Mouse (Mus musculus) lung, postnatal 0 days (tissue): ENCODE measurements around the gene Grin2c. TPM values are rescaled to one million over a fixed set of nuclear protein-coding genes. Genes with fewer than 3 reads are reported as not detected.

Experiments
- ATAC-seq: fragments of 200-750 bp; cut with Nextera tagmentation; 2 replicates; pipeline ENCODE4 v1.8.0; 2017; ENCODE audit warnings: moderate library complexity
- DNase-seq: peaks from one replicate; pipeline ENCODE4 v3.0.0-alpha.2; 2016; ENCODE audit warnings: low spot score
- H3K27ac ChIP-seq: fragments of 300-500 bp; sonication (generic); 2 replicates; pipeline ENCODE4 v1.5.1; 2014; ENCODE audit warnings: antibody characterized with exemption, mild to moderate bottlenecking, low read length, mixed read lengths
- H3K27me3 ChIP-seq: fragments of 300-500 bp; sonication (generic); replicated peaks from 2 replicates; pipeline ENCODE4 v1.6.1; 2014; ENCODE audit warnings: low read length, mixed read lengths; ENCODE audit not compliant: insufficient read depth
- H3K36me3 ChIP-seq: fragments of 300-500 bp; sonication (generic); 2 replicates; pipeline ENCODE4 v1.6.1; 2014; ENCODE audit warnings: low read length, mixed read lengths; ENCODE audit not compliant: insufficient read depth
- H3K4me1 ChIP-seq: fragments of 300-500 bp; sonication (generic); 2 replicates; pipeline ENCODE4 v1.6.1; 2014; ENCODE audit warnings: antibody characterized with exemption, low read depth, low read length, mixed read lengths; ENCODE audit not compliant: insufficient read depth
- H3K4me2 ChIP-seq: fragments of 300-500 bp; sonication (generic); replicated peaks from 2 replicates; pipeline ENCODE4 v1.6.1; 2014; ENCODE audit warnings: low read depth, mild to moderate bottlenecking, low read length, moderate library complexity, mixed read lengths
- H3K4me3 ChIP-seq: fragments of 300-500 bp; sonication (generic); 2 replicates; pipeline ENCODE4 v1.5.1; 2014; ENCODE audit warnings: low read depth, low read length
- H3K9ac ChIP-seq: fragments of 300-500 bp; sonication (generic); replicated peaks from 2 replicates; pipeline ENCODE4 v1.6.1; 2014; ENCODE audit warnings: low read depth, mild to moderate bottlenecking
- H3K9me3 ChIP-seq: fragments of 300-500 bp; sonication (generic); 2 replicates; pipeline ENCODE4 v1.6.1; 2016; ENCODE audit warnings: low read length, mixed read lengths
- CTCF ChIP-seq: IDR thresholded peaks from 2 replicates; pipeline ENCODE4 v1.5.1; 2016; ENCODE audit warnings: antibody characterized with exemption, mild to moderate bottlenecking
- EP300 ChIP-seq: IDR thresholded peaks from 2 replicates; pipeline ENCODE4 v1.6.1; 2016; ENCODE audit warnings: antibody characterized with exemption, mild to moderate bottlenecking, control low read depth
- WGBS: fragments of 180-500 bp; shearing (Covaris S2); extraction: QIAGEN DNeasy Blood & Tissue Kit; methylation state at CpG from one replicate; pipeline ENCODE4 v1.1.7; 2014; 5-methylcytosine and 5-hydroxymethylcytosine counted together
- polyA plus RNA-seq: library from polyadenylated mRNA; unstranded; fragments of >200 nt; fragmentation: Nextera tagmentation; extraction: Ambion mirVana; gene quantifications from 2 replicates; pipeline ENCODE4 v1.2.1, GENCODE M21; 2015

Gene Grin2c
- polyA plus RNA-seq, 1 experiment from 2014 or later, result 0.11 TPM

DNA sequence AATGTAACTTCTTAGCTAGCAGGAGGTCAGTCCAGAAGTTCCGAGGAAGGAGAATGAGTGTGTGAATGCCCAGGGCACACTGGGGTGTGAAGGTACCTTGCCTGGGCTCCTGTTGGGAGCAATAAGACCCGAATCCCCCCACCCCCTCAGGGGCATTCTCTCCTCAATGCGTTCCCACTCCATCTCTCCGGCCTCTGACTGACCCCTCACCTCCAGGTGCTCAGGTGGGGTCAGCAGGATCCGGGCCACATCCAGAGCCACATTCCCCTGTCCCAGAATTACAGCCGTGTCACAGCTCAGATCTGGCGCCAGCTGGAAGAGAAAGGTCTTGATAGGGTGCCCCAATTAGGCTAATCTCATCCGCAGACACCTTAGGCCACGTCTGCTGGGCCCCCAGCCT is 4.0 kb upstream of the Grin2c start:
- no peak for DNase-seq
- Histone ChIP-seq H3K27me3 (peaks cover 28% of the 10 kb centered on the region), H3K9ac (no peak overlapping the region), H3K9me3 (no peaks in the 10 kb centered on the region), H3K4me1 (peaks cover under 1% of the 10 kb centered on the region), H3K27ac (no peak overlapping the region), H3K4me3 (no peak overlapping the region), H3K4me2 (no peak overlapping the region), H3K36me3 (0 out of 2 replicates have a peak, but pooled peaks cover 4% of the 10 kb centered on the region)
- no peak for ATAC-seq
- 64% methylated on average over 9 of the region's 9 CpGs for WGBS
- TF ChIP-seq CTCF (no peak), EP300 (no peak)

DNA sequence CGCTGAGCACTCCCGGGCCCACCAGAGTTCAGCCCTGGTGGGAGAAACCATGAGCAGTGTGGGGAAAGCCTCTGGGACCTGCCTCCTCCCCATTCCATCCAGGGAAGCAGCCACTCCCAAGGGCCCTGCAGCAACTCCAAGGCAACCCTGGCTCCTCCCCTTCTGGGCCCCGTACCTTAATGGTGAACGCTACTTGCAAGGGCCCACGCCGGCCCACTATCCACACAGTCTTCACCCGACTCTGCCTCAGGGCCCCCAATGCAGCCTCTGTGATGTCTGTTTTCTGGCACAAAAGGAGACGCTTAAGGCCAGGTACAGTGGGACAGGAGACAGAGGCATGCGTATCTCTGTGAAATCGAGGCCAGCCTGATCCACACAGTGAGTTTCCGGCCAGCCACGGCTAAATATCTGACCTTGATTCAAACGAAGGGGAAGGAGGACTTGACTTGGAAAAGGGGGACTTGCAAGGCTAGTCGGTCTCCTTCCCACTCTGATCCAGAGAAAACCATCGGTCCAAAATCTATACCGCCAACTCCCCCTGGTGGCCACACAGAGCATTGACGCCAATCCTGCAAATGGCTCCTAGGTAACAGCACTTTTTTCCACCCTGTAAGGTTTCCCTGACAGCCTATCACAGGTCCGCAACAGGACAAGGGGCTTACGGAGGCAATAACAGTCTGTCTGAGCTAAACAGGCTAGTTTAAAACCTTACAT is 3.3 kb upstream of the Grin2c start:
- 0 out of 2 replicates have a peak, but pooled peaks cover 4% of the 10 kb centered on the region for H3K36me3 ChIP-seq
- H3K4me2 ChIP-seq, result no peak overlapping the region
- 25% methylated on average over 19 of the region's 19 CpGs for WGBS
- no peak overlapping the region for H3K27ac ChIP-seq
- no peak overlapping the region for H3K9ac ChIP-seq
- H3K27me3 ChIP-seq, result peaks cover 36% of the 10 kb centered on the region
- no peaks in the 10 kb centered on the region for H3K9me3 ChIP-seq
- peak; percentile 13; the same call in 1 of the 2 replicates for ATAC-seq
- no peaks in the 10 kb centered on the region; the same call in 1 of the 2 replicates for H3K4me1 ChIP-seq
- TF ChIP-seq EP300 (no peak), CTCF (peak; percentile 97)
- DNase-seq, result peak; percentile 84
- H3K4me3 ChIP-seq, result no peak overlapping the region

DNA sequence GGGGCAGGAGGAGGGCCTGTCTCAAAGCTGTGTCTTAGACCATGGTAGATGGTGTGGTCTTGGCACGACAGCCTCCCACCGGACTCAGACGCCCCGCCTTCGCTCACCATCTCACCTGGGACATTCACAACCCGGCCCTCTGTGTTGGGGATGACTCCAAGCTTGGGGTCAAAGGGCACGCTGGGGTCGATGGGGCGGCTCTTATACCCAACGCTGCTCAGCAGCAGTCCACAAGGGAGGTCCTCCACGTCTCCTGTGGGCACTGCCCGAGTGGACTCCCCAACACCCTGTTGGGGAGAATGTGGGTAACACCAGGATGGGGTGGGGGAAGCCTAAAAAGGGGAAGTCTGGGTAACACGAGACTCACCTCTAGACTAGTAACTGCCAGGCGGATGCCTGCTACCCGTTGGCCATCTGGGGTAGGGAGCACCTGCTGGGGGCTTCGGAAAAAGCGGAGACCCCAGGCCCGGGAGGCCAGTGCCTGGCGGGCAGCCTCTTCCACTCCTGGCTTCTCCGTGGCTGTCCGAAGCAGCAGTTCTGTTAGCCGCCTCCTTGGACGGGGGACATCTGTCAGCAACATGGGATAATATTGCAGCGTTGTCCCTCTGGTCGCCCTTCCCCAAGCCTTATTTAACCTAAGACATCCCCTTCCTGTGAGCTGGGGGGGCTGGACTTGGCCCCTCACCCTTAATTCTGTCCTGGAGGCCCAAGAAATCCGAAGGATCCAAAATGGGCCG is 2.5 kb upstream of the Grin2c start:
- ATAC-seq (no peak), DNase-seq (no peak)
- Histone ChIP-seq H3K9ac (no peak overlapping the region), H3K27ac (no peak overlapping the region), H3K9me3 (no peaks in the 10 kb centered on the region), H3K36me3 (0 out of 2 replicates have a peak, but pooled peaks cover 4% of the 10 kb centered on the region), H3K4me2 (no peak overlapping the region), H3K4me3 (no peak overlapping the region), H3K27me3 (peaks cover 44% of the 10 kb centered on the region), H3K4me1 (no peaks in the 10 kb centered on the region; the same call in 1 of the 2 replicates)
- TF ChIP-seq EP300 (no peak), CTCF (no peak)
- WGBS, result 86% methylated on average over 27 of the region's 27 CpGs

DNA sequence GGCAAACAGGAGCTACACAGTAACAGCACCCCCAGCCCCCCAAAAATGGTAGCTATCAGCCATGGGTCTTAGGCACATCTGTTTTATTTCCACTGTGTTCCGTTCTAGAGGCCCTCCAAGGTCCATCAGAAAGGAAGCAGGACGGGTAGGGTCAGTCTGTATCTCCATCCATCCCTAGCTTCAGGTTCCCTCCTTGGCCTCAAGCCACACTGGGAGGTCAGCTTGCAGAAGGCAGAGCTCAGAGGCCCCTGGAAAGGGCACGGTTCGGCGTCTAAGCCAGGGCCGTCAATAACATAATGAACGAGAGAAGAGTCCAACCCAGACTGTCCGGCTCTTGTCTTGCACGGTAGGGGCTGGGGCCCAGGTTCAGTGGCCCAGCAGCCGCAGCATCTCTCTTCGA is 915 bp upstream of the Grin2c start:
- 78% methylated on average over 11 of the region's 11 CpGs for WGBS
- no peak for ATAC-seq

DNA sequence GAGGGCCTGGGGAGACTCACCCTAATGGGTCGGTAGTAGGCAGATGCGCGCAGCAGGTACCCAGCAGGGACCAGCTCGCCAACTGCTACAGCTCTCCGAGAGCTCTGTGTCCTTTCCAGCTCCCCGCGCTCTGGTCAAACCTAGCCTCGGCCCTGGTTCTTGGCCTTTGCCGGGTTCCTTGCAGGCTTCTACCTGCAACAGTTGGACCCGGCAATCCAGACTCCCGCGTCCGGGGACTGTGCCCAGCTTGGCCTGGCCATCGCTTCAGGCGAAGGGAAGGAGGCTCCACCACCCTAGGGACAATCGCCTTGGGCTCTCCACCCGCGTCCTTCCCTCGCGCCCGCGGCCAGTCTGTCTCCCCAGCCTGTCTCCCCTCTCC is 654 bp downstream of the Grin2c start:
- H3K27me3 ChIP-seq, result peaks cover 73% of the 10 kb centered on the region
- 0 out of 2 replicates have a peak, but pooled peaks cover 4% of the 10 kb centered on the region for H3K36me3 ChIP-seq
- TF ChIP-seq CTCF, result no peak
- TF ChIP-seq EP300, result no peak
- WGBS, result 4% methylated on average over 20 of the region's 22 CpGs
- DNase-seq, result no peak
- peak overlapping the region; percentile 52 for H3K4me2 ChIP-seq
- ATAC-seq, result no peak
- no peaks in the 10 kb centered on the region for H3K9me3 ChIP-seq
- H3K4me1 ChIP-seq, result no peaks in the 10 kb centered on the region; the same call in 1 of the 2 replicates
- H3K4me3 ChIP-seq, result 0 out of 2 replicates have a peak overlapping the region, but pooled peaks have one; percentile 24
- H3K9ac ChIP-seq, result no peak overlapping the region
- H3K27ac ChIP-seq, result no peak overlapping the region

More for the DNA sequence above, 915 bp upstream of the Grin2c start:
- no peak for TF ChIP-seq CTCF
- TF ChIP-seq EP300, result no peak
- DNase-seq, result no peak
- Histone ChIP-seq H3K4me3 (no peak overlapping the region), H3K9me3 (no peaks in the 10 kb centered on the region), H3K9ac (no peak overlapping the region), H3K4me2 (no peak overlapping the region), H3K36me3 (0 out of 2 replicates have a peak, but pooled peaks cover 4% of the 10 kb centered on the region), H3K4me1 (no peaks in the 10 kb centered on the region; the same call in 1 of the 2 replicates), H3K27ac (no peak overlapping the region), H3K27me3 (peaks cover 59% of the 10 kb centered on the region)

DNA sequence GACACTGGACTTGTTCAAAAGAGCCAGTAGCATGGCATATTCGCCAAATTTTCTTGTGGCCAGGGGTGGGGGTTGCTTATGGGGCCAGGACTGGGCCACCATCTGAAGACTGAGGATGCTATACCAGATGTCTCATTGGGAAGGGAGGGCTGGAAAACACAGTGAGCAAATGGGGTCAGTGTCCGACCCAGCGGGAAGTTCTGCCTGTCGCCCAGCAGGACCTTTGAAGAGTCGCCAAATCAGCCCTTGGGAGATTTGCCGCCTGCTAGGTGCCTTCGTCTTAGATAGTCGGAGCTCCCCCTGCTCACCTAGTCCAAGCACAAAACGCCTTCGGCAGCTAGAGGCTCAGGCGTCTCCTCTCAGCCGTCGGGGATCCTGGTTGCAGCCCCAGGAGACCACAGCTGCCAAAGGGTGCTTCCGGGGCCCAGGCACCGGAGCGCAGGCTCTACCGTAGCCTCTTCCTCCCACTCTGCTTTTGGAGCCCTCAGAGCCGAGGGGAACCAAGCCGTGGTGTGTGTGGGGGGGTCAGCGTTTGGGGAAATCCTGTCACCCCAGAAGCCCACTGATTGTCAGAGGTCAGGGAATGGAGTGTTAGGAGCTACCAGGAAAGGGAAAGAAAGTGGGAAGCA is 1.2 kb downstream of the Grin2c start:
- 0 out of 2 replicates have a peak, but pooled peaks cover 4% of the 10 kb centered on the region for H3K36me3 ChIP-seq
- H3K27me3 ChIP-seq, result peaks cover 76% of the 10 kb centered on the region
- no peaks in the 10 kb centered on the region; the same call in 1 of the 2 replicates for H3K4me1 ChIP-seq
- DNase-seq (no peak), ATAC-seq (no peak)
- TF ChIP-seq EP300 (no peak), CTCF (no peak)
- H3K4me3 ChIP-seq, result 0 out of 2 replicates have a peak overlapping the region, but pooled peaks have one; percentile 24
- H3K9ac ChIP-seq, result no peak overlapping the region
- no peak overlapping the region for H3K4me2 ChIP-seq
- H3K27ac ChIP-seq, result no peak overlapping the region
- 4% methylated on average over 20 of the region's 20 CpGs for WGBS
- H3K9me3 ChIP-seq, result no peaks in the 10 kb centered on the region
